Mouse (Mus musculus): ENCODE results near the gene Fbxw7.

Fbxw7 gene

GRCm38 (mm10) chr3:84906528-84906927 is 91.5 kb downstream of the Fbxw7 start:
- DNase-seq, result peak; percentile 44

DNA sequence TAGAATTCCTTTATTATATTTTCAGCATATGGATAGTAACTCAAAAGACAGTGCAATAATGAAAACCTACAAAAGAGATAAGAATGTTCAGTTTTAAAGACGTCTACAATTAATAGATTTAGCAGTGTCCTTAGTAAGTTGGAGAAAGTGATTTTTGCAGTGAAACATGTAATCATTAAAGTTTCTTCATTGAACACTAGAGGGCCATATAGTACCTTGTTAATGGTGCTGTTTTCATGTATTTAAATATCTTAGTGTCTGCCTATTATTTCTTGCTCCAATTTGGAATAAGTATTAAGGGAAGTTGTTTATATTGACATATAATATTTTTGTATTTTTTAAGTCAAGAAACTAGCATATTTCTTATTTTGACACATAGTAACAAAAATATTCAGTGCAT is 99.2 kb downstream of the Fbxw7 start:
- no peak for DNase-seq

- DNase-seq, result no peak
Measured at GRCm38 (mm10) chr3:84917903-84918679, 103.0 kb downstream of the Fbxw7 start.

DNA sequence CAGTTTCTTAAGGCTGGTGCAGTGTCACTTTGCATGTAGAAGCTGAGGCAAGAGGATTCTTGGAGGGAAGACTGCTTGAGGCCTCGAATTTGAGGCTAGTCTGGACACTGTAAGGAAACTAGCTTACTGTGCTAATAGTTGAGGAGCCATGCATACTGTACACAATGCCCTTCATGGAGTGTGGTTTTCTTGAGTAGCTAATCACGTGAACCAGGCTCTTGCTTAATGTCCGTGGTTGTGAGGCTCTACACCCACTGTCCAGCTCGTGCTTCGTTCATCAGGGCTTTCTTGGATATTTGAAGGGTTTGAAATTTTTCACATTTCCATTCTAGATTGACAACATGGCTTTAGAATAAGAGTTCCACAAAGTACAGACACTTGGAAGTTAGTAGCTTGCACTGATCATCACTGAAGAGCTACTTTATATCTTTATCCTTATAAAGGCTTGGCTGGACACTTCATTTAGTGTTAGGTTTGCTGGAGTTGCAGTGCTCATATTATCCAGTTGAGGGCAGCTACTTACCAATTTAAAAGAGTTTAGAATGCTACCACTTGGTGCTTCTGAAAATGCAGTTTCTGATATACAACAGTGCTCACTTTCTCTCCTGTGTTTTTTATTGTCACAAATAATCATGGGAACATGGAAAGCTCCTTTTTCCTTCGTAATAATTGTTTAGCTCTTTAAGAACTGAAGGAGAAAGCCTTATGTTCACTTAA is 106.8 kb downstream of the Fbxw7 start:
- peak; percentile 59 for DNase-seq

DNA sequence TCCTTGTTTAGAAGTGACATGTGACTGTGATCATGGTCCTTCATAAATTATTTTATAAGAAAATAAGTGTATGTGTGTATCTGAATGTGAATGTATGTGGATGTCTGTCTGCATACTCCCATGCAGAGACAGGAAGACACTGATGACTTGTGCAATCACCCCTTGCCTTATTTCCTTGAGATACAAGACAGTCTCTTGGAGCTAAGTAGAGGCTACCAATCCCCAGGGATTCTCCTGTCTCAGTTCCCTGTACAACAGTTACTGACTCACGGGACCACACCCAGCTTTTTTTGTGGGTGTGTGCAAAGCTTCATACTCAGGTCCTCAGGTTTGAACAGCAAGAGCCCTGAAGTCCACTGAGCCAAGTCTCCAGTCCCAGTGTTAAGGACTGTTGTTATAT is 108.2 kb downstream of the Fbxw7 start:
- no peak for DNase-seq

DNA sequence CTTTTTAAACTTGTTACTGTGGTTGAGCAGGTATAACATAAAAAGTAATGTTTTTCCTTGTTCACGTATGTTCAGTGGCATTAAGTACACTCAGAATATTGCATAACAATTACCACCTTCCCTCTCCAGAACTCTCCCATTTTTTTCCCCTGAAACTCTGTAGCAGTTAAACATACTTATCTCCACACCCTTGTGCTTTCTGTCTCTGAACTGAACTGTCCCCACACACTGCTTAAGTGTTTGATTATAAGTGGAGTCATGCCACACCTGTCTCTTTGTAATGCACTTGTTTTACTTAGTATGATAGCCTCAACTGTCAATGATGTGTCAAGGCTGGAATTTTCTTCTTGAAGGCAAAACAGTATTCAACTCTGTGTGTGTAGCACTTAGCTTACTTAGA is 108.6 kb downstream of the Fbxw7 start:
- DNase-seq, result no peak

- no peak for DNase-seq
Measured at GRCm38 (mm10) chr3:84925229-84925628, 110.2 kb downstream of the Fbxw7 start.

GRCm38 (mm10) chr3:84926140-84926539 is 111.1 kb downstream of the Fbxw7 start:
- DNase-seq, result no peak

DNA sequence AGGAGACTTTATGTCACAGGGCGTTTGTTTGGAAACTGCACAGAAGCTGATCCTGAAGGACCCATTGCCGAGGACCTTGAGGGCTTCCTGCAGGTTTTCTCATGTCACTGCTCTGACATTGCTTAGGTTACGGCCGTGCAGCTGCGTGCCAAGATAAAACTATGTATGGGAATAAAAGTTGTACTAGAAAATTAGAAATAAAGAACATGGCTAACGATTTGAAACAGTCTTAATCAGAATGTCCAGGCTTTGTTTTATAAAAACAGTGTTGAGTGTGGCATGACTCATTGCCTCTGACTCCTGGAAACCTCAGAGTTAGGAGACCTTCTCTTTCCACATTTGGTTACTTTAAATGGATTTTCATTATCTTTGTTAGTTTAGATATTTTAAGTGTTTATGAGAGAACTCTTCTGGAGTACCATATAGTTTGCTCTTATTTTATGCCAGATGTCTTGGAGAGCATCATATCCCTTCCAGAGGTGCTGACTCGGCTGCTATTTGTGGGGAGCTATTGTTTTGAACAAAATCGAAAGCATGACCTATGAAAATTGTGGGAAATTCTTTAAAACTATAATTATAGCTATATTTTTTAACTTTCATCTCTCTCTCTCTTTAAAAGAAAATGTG is 112.2 kb downstream of the Fbxw7 start:
- DNase-seq, result no peak

- no peak for DNase-seq
Measured at GRCm38 (mm10) chr3:84927901-84928300, 112.8 kb downstream of the Fbxw7 start.

DNA sequence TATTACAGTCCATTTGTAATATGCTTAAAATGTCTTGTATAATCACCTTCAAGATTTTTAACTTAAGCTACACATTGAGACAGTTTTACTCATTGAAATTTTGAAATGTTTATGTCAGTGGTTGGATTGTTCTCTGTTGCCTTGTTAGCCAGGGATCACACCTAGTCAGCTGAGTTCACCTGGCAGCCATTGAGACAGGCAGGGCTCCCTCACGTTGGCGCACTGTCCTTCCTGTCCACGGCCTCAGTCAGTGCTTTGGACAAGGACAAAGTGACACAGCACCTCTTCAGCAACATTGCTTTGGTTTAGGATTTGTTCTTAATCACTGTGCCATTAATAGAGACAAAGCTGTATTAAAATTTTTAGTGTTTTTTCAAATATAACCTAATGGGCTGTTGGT is 114.1 kb downstream of the Fbxw7 start:
- DNase-seq, result no peak

DNA sequence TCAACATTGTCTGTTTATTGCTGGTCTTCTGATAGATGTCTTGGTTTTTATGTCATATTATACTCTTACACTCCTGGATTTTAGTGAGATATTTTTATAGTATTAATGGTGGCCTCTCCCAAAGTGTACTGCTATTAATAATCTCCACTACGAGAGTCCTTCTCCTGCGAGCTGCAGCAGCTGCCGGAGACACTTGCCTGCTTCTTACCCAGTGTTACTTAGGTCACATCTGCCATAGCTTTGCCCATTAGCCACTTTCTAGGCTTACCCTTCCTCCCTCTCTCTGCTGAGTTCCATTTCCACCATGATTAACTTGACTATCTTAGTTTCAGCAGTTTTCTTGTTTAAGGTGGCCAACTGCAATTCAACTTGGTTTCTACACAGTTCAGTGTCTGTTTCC is 115.6 kb downstream of the Fbxw7 start:
- DNase-seq, result no peak

GRCm38 (mm10) chr3:84935729-84936128 is 120.7 kb downstream of the Fbxw7 start:
- DNase-seq, result no peak

DNA sequence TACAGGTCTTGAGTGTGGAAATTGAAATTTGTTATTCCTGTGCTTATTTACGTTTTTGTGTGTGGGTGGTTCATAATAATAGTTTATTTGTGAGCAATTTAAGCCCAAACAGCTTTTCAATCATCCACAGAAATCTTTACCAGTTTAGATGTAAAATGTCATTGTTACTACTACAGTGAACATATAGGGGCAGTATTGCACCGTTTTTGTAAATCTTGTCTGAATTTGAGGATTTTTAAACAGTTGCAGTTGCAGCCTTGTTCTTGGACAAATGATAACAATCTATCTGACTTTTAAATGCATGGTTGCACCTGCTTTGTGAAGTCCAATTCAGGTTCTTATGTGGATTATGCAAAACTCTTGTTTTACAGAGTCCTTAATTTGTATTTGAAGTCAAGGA is 121.2 kb downstream of the Fbxw7 start:
- DNase-seq, result no peak

DNA sequence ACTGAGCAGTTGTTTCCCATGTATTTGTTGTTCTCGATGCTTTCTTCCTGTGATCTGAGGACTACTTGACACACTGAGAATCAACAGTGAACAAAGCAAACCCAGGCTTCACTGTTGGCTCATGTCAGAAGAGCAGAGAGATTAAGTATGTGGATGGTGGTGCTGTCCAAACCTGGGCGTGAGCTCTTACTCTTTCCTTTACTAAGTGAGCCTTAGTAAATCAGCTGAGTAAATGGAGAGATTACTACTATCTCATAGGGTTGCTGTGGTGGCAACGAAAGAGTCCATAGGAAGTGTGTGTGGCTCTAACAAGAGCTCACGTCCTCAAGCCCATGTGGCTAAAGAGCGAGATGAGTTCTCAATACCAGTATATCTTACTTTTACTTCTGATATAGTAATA is 121.9 kb downstream of the Fbxw7 start:
- no peak for DNase-seq

DNA sequence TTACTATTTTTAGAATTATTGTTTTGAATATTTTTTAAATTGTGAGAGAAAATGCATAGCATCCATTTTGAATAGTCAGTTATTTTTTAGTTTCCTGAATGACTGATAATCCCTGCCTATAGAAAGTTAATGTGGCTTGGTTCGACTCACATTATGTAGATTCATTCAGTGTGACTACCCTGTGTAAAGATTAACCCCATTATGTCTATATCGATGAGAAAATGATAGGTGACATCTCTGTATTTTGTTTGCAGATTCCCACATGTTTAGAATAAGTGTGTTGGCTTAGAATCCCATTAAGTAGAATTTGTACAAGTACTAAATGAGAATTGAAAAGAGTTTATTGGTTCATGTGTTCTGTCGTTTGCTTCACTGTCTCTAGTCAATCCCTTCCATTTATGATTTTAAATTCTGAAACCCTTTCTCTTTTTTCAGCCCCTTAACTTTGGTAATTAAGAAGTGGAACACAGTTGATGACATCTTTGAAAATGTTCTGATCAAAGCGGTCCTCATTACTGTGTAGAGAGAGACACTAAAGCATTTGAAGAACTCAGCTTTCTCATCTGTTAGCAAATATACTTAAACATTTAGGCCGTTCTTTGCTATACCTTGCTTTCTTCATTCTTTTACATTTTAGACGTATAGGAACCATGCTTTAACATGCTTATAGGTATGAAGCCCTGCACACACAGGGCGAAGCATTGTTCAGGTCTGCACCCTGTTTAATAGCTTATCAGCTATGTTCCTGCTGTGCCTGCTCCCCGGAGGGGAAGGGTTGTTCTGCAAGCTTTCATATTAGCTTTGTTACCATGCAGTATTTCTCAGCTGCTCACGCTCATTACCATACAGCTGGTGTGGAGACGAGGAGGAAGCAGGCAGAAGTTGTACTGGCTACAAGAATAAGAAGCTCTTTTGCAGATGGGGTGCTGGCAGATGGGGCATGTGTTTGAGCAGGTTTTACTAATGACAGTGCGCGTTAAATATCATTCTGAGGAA is 122.6 kb downstream of the Fbxw7 start:
- DNase-seq, result no peak

GRCm38 (mm10) chr3:84944933-84945332 is 129.9 kb downstream of the Fbxw7 start:
- no peak for DNase-seq

GRCm38 (mm10) chr3:84946381-84946780 is 131.3 kb downstream of the Fbxw7 start:
- DNase-seq, result no peak

DNA sequence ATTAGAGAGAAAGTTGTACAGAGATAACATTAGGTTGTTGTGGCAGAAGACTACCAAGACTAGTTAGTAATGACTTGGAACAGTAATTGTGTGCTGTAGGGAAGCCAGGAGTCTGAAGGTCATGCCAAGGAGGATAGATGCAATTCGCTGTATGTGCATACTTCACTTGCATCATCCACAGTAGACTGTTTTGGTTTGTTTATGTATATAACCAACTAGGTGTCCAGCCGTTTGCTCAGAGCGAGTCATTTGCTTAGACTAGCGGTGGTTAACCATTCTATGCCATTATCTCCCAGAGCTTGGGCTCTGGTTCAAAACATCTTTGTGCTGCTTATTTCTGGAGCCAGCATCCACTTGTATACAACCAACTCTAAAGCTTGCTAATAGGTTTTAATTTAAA is 134.3 kb downstream of the Fbxw7 start:
- DNase-seq, result no peak

DNA sequence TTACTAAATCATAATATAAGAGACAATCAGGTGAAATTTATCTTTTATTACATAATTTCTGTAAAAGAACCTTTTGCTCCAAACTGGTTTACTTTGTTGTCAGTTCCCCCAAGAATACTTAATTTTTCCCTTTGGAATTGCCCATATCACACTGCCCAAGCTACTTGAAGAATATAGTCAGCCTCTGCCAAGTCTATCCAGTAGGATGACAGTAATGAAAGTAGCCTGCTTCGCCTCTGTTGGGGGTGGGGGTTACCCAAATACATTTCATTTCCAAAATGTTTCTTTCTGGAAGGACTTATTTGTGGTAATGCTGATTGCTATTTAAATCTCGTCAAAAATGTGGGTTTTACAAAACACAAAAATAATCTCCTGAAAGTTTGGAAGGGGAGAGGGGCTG is 136.6 kb downstream of the Fbxw7 start:
- DNase-seq, result no peak

GRCm38 (mm10) chr3:84952135-84952534 is 137.1 kb downstream of the Fbxw7 start:
- peak; percentile 68 for DNase-seq

DNA sequence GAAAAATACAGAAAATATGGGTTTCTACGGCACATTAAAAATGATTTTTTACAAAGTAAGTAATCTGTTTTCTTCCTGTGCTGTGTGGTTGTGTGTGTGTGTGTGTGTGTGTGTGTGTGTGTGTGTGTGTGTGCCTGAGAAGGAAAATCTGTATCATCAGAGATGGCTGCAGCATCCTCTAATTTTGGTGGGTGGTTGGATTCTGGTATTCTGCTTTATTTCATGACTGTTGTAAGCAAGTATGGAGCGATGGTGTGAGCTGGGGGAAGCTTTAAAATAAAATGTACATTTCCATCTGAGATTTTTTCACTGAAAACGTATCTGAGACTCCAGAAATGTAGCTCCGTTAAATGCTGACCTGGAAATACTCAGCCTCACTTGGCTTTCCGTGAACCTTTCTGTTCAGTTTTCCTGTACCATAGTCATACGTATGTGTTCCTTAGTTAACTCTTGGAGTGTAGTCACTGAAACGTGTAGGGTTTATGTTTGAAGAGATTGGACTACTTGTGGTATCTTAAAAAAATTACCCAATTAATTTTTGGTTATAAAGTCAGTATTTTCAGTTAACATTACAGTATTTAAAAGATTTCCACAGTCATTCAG is 137.6 kb downstream of the Fbxw7 start:
- no peak for DNase-seq

All from lung, postnatal 10 days (tissue).